Mouse (Mus musculus) G1E (cell line): Measurements from ENCODE around the gene Ywhab. TPM values are rescaled to one million over a fixed set of nuclear protein-coding genes. Genes with fewer than 3 reads are reported as not detected.

Experiments
- ATAC-seq: 2 replicates; pipeline ENCODE4 v1.8.0; 2016; ENCODE audit warnings: mild to moderate bottlenecking; ENCODE audit not compliant: insufficient number of reproducible peaks, poor library complexity, low FRiP score, severe bottlenecking; ENCODE audit errors: extremely low read depth
- DNase-seq: peaks from one replicate; pipeline ENCODE4 v3.0.0; 2012; ENCODE audit warnings: low spot score
- H3K27me3 ChIP-seq: 2 replicates; pipeline ENCODE4 v1.6.1; 2012; ENCODE audit warnings: mild to moderate bottlenecking, low read length, inconsistent platforms; ENCODE audit not compliant: insufficient read depth
- H3K36me3 ChIP-seq: replicated peaks from 2 replicates; pipeline ENCODE3; 2012; ENCODE audit warnings: mild to moderate bottlenecking, inconsistent platforms
- H3K4me1 ChIP-seq: 2 replicates; pipeline ENCODE4 v1.6.1; 2012; ENCODE audit warnings: low read depth, low read length, inconsistent platforms, mixed read lengths; ENCODE audit not compliant: insufficient read depth
- H3K4me3 ChIP-seq: 2 replicates; pipeline ENCODE4 v1.5.1; 2012; ENCODE audit warnings: low read depth, mild to moderate bottlenecking, inconsistent platforms, low read length, moderate library complexity, mixed read lengths
- H3K9me3 ChIP-seq: replicated peaks from 2 replicates; pipeline ENCODE4 v1.6.1; 2012; ENCODE audit warnings: inconsistent platforms
- CTCF ChIP-seq: IDR thresholded peaks from 2 replicates; pipeline ENCODE4 v1.5.1; 2012; ENCODE audit warnings: low read depth, low read length, inconsistent platforms, mixed read lengths
- GATA1 ChIP-seq: IDR thresholded peaks from 2 replicates; pipeline ENCODE4 v1.6.1; 2012; ENCODE audit warnings: borderline replicate concordance, low read length, inconsistent platforms, mixed read lengths
- GATA2 ChIP-seq: IDR thresholded peaks from 2 replicates; pipeline ENCODE4 v1.6.1; 2012; ENCODE audit warnings: low read depth, low read length, inconsistent platforms, borderline replicate concordance
- POLR2AphosphoS5 ChIP-seq: IDR thresholded peaks from 2 replicates; pipeline ENCODE4 v1.6.1; 2012; ENCODE audit warnings: low read depth, low read length, inconsistent platforms; ENCODE audit not compliant: insufficient replicate concordance
- TAL1 ChIP-seq: conservative IDR thresholded peaks from 2 replicates; pipeline ENCODE4 v1.6.1; 2012; ENCODE audit warnings: low read depth, low read length, inconsistent platforms, mixed read lengths
- polyA plus RNA-seq: library from polyadenylated mRNA; stranded (reverse); fragments of >175 nt; gene quantifications from 2 replicates; pipeline ENCODE4 v1.2.3, GENCODE M21; 2012
- total RNA-seq, 2 experiments: library from RNA; stranded (forward) in 1 of 2; stranded (reverse) in 1 of 2; fragments of 200-1000 nt in 1 of 2; fragments of >200 nt in 1 of 2; fragmentation: Nextera tagmentation in 1 of 2; gene quantifications; 2 replicates each; pipeline ENCODE4 v1.2.3; 2014 to 2017

Ywhab gene
- 129 and 130 TPM in 2 replicates for total RNA-seq (2014; fragmentation: Nextera tagmentation)
- total RNA-seq (2017) = 52.6 and 56.1 TPM in 2 replicates
- polyA plus RNA-seq = 64.3 and 79.9 TPM in 2 replicates

DNA sequence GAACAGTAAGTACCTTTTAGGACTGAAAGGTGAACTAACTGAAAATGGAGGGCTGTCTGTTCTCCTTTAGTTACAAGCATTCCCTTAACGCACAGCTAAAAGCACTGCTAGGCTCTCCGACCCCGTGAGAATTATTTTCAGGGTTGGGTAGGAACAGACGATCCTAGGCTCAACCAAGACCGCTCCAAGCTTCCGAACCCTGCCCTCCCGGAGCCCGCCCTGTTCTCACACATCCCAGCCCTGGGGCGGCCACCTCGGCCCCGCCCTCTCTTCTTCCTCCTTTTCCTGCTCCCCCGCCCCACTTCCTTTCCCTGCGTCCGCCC is at the start of gene Ywhab:
Gene Ywhab (plus strand): TSS at position 307 of the 323 bp plus-strand sequence.
- H3K36me3 ChIP-seq = peaks cover 28% of the 10 kb centered on the region
- TF ChIP-seq POLR2AphosphoS5 (no peak), TAL1 (no peak), CTCF (no peak), GATA1 (no peak)
- peaks cover 20% of the 10 kb centered on the region for H3K27me3 ChIP-seq
- DNase-seq (no peak), ATAC-seq (no peak)
- H3K4me1 ChIP-seq = peaks cover 33% of the 10 kb centered on the region
- H3K9me3 ChIP-seq = no peaks in the 10 kb centered on the region
- H3K4me3 ChIP-seq = peak within 1 kb of the TSS; percentile 86

DNA sequence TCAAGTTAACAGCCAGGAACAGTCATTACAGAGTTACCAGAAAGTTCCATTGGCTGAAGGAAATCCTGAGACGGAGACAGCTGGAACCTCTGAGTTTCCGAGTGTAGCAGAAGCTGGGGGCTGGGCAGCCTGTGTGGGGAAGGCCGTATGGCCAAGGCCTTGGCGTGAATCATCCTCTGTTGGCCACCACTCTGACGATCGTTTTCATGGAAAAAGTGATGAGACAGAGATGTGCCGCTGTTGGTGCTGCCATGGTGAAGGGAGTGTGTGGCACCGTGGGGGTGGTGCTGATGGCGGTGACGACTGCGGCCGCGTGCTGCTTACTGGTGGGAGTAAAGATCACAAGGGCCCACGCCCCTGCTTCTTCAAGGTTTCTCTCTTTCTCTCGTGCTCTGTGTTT is 48.5 kb upstream of the Ywhab start:
- Histone ChIP-seq H3K27me3 (peaks cover 8% of the 10 kb centered on the region), H3K4me1 (no peaks in the 10 kb centered on the region), H3K4me3 (no peak overlapping the region), H3K9me3 (no peaks in the 10 kb centered on the region), H3K36me3 (no peaks in the 10 kb centered on the region)
- ATAC-seq = no peak
- TF ChIP-seq GATA1 (no peak), POLR2AphosphoS5 (no peak), TAL1 (no peak), CTCF (no peak), GATA2 (no peak)
- no peak for DNase-seq

DNA sequence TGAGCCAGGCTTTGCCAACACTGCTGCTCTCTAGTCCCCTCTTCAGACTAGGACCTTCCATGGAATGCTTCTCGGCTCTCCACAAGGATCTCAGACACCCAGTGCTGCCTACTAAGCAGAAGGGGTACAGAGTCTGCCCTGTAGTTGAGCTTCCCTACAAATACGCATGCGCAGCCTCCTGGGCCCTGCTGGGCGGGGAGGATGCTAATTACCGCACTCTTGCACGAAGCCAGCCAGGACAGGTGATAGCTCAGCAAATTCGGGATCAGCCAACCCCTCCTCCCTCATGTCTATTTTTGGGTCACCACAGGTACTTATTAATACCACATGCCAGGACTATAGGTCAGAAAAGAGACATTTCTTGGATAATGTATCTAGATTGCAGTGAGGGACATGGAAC is 46.8 kb upstream of the Ywhab start:
- H3K4me3 ChIP-seq = no peak overlapping the region
- TF ChIP-seq GATA1 = no peak
- no peak for TF ChIP-seq POLR2AphosphoS5
- no peak for TF ChIP-seq GATA2
- H3K36me3 ChIP-seq = no peaks in the 10 kb centered on the region
- no peaks in the 10 kb centered on the region for H3K4me1 ChIP-seq
- H3K9me3 ChIP-seq = no peaks in the 10 kb centered on the region
- DNase-seq (no peak), ATAC-seq (no peak)
- peaks cover 8% of the 10 kb centered on the region for H3K27me3 ChIP-seq

DNA sequence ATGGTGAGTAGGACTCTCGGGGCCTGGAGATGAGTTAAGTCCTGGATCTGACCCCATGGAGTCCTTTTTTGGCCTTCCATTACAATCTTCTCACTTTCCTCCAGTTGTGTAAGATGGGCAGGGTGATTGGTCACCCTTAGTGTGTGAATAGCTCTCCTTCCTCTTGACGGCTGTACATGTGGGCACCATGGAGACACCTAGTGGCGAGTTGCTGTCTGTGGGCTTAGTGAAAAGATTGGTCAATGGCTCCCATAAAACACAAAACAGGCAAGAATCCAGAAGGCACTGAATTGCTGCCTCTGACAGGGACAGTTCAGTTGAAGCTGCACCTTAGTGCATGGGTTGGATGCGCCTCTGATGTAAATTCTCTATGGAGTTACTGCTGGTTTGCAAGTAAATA is 43.0 kb upstream of the Ywhab start:
- ATAC-seq (0 out of 2 replicates have a peak, but pooled peaks have one; percentile 34), DNase-seq (peak; percentile 10)
- Histone ChIP-seq H3K36me3 (no peaks in the 10 kb centered on the region), H3K4me3 (no peak overlapping the region), H3K27me3 (peaks cover 10% of the 10 kb centered on the region), H3K4me1 (no peaks in the 10 kb centered on the region), H3K9me3 (no peaks in the 10 kb centered on the region)
- TF ChIP-seq POLR2AphosphoS5 (no peak), CTCF (no peak), TAL1 (no peak), GATA2 (no peak)

DNA sequence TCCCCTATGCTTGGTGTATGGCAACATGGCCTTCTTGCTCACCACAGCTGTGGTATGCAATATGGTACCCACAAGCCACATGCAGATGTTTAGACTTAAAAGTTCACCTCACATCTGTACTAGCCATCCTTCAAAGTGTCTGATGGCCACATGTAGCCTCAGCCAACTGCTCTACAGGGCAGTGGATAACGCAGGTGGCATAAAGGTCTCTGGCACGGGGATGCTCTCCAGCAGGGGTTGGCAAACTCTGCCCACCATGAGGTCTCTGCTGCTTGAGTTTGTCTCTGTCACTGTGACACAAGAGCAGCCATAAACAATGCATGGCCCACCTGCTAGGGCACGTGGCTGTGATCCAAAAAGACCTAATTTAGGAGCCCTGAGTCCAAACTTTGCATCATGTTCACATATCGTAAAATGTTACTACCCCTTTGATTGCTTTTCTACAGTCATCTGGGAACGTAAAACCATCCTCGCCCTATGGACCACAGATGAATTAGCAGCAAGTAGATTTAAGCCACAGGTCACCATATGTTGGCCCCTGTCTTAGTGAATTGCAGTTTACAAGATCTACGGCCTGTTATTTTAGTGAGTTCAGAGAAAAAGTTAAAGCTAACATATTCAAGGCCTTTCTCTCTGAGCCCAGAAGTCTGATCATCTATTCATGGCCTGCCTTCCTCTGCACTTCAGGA is 41.0 kb upstream of the Ywhab start:
- Histone ChIP-seq H3K27me3 (peaks cover 2% of the 10 kb centered on the region), H3K4me1 (no peaks in the 10 kb centered on the region), H3K36me3 (no peaks in the 10 kb centered on the region), H3K9me3 (no peaks in the 10 kb centered on the region), H3K4me3 (no peak overlapping the region)
- DNase-seq = no peak
- TF ChIP-seq TAL1 = no peak
- no peak for TF ChIP-seq GATA2
- no peak for TF ChIP-seq CTCF
- no peak for TF ChIP-seq GATA1
- TF ChIP-seq POLR2AphosphoS5 = no peak
- no peak for ATAC-seq

DNA sequence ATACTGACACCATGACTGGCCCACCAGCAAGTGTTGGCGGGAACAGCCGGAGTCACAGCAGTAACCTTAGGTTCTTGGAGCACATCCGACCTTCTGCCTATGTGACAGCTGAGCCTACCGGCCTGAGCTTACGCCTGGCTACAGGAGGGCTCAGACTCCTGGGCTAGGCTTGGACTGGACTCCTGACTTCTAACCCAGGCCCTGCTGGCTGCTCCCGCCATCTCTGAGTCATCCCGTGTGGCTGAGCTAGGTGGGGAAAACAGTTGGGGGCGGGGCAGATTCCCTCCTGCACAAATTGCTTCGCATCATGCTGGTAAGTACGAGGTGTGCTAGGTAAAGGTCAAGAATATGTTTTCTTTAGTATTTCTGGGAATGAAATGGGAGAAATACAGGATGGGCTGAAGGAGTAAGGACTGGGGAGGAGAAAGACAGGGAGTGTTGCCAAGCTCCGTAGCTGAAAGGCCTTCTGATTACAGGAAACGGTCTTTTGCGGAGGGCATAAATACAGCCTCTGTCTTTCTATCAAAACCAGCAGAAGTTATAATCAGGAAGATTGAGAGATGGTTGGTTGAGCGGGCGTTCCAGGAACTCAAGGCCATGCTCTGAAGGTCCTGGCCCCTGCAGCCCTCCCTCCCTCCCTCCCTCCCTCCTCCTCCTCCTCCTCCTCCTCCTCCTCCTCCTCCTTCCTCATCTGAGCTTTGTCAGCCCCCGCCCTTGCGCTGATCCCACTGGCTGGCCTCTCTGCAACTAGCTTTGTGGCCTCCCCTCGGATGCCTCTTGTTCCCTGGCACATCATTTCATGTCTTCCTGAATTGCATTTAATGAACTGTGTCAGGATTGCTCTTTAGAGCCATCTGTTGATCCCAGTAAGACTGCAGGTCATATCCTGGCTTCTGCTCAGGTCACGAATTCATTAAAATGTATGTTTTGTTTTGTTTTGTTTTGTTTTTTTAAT is 29.9 kb upstream of the Ywhab start:
- TF ChIP-seq POLR2AphosphoS5 (no peak), CTCF (no peak), TAL1 (no peak), GATA1 (no peak), GATA2 (no peak)
- DNase-seq (no peak), ATAC-seq (no peak)
- Histone ChIP-seq H3K4me3 (no peak overlapping the region), H3K27me3 (peaks cover 3% of the 10 kb centered on the region; the same call in 1 of the 2 replicates), H3K9me3 (no peaks in the 10 kb centered on the region), H3K4me1 (no peaks in the 10 kb centered on the region), H3K36me3 (no peaks in the 10 kb centered on the region)
